Mouse (Mus musculus) right cerebral cortex, postnatal 25 days (tissue): Measurements from ENCODE around the gene Fbxw8.
A peak's percentile ranks its signal among the peaks of the same experiment; 100 is the strongest.

Experiments
- DNase-seq: peaks from one replicate; pipeline ENCODE4 v3.0.0; 2022

The Fbxw8 gene

GRCm38 (mm10) chr5:118154839-118155564, at the start of gene Fbxw8:
TSS of gene Fbxw8 (minus strand) at chr5:118155464.
- peak; percentile 85 for DNase-seq

- no peak for DNase-seq
Measured at GRCm38 (mm10) chr5:118204675-118205440, 49.6 kb upstream of the Fbxw8 start.

GRCm38 (mm10) chr5:118199670-118200069, 44.4 kb upstream of the Fbxw8 start:
- DNase-seq = no peak

GRCm38 (mm10) chr5:118197421-118197820, 42.2 kb upstream of the Fbxw8 start:
- DNase-seq = no peak

GRCm38 (mm10) chr5:118192221-118192620, 37.0 kb upstream of the Fbxw8 start:
- no peak for DNase-seq

- no peak for DNase-seq
Measured at GRCm38 (mm10) chr5:118190491-118190890, 35.2 kb upstream of the Fbxw8 start.

- no peak for DNase-seq
Measured at GRCm38 (mm10) chr5:118188356-118188755, 33.1 kb upstream of the Fbxw8 start.

- no peak for DNase-seq
Measured at GRCm38 (mm10) chr5:118186903-118187633, 31.8 kb upstream of the Fbxw8 start.

GRCm38 (mm10) chr5:118177640-118178039, 22.4 kb upstream of the Fbxw8 start:
- DNase-seq = peak; percentile 51

- DNase-seq = no peak
Measured at GRCm38 (mm10) chr5:118175137-118175536, 19.9 kb upstream of the Fbxw8 start.

- DNase-seq = no peak
Measured at GRCm38 (mm10) chr5:118174310-118175009, 19.2 kb upstream of the Fbxw8 start.

GRCm38 (mm10) chr5:118172078-118172723, 16.9 kb upstream of the Fbxw8 start:
- DNase-seq = no peak

GRCm38 (mm10) chr5:118171665-118172064, 16.4 kb upstream of the Fbxw8 start:
- peak; percentile 80 for DNase-seq

GRCm38 (mm10) chr5:118170888-118171529, 15.7 kb upstream of the Fbxw8 start:
- peak; percentile 47 for DNase-seq

GRCm38 (mm10) chr5:118169222-118170221, 14.3 kb upstream of the Fbxw8 start:
- DNase-seq = peak; percentile 36

- no peak for DNase-seq
Measured at GRCm38 (mm10) chr5:118167561-118167995, 12.3 kb upstream of the Fbxw8 start.

GRCm38 (mm10) chr5:118165462-118165861, 10.2 kb upstream of the Fbxw8 start:
- DNase-seq = no peak

GRCm38 (mm10) chr5:118164581-118164980, 9.3 kb upstream of the Fbxw8 start, which contains the start of gene Hrk:
TSS of gene Hrk (plus strand) at chr5:118164648.
- DNase-seq = no peak

- DNase-seq = no peak
Measured at GRCm38 (mm10) chr5:118160691-118161090, 5.4 kb upstream of the Fbxw8 start.

- DNase-seq = no peak
Measured at GRCm38 (mm10) chr5:118156976-118157375, 1.7 kb upstream of the Fbxw8 start.
